Mouse (Mus musculus) layer of hippocampus, adult 2 months (tissue): ENCODE measurements around the gene Ensa. TPM values are rescaled to one million over a fixed set of nuclear protein-coding genes. Genes with fewer than 3 reads are reported as not detected.

ENCODE experiments used
- DNase-seq, 2 experiments: peaks; one replicate each; pipeline ENCODE4 v3.0.0; 2022; ENCODE audit warnings: low spot score in 2 of 2
- H3K27ac ChIP-seq: fragments of 200-600 bp; 2 replicates; pipeline ENCODE4 v1.8.1; 2022
- H3K4me3 ChIP-seq: fragments of 200-600 bp; 2 replicates; pipeline ENCODE4 v1.8.1; 2022; ENCODE audit warnings: mild to moderate bottlenecking
- CTCF ChIP-seq: fragments of 200-600 bp; conservative IDR thresholded peaks from 2 replicates; pipeline ENCODE4 v1.8.1; 2022; ENCODE audit warnings: antibody characterized with exemption, mild to moderate bottlenecking, moderate library complexity
- total RNA-seq, 2 experiments: library from RNA; stranded (reverse); gene quantifications; 2 replicates each; pipeline ENCODE4 v1.2.3; 2021

Ensa gene
- total RNA-seq, 2 experiments from 2014 or later = 302 to 322 TPM

DNA sequence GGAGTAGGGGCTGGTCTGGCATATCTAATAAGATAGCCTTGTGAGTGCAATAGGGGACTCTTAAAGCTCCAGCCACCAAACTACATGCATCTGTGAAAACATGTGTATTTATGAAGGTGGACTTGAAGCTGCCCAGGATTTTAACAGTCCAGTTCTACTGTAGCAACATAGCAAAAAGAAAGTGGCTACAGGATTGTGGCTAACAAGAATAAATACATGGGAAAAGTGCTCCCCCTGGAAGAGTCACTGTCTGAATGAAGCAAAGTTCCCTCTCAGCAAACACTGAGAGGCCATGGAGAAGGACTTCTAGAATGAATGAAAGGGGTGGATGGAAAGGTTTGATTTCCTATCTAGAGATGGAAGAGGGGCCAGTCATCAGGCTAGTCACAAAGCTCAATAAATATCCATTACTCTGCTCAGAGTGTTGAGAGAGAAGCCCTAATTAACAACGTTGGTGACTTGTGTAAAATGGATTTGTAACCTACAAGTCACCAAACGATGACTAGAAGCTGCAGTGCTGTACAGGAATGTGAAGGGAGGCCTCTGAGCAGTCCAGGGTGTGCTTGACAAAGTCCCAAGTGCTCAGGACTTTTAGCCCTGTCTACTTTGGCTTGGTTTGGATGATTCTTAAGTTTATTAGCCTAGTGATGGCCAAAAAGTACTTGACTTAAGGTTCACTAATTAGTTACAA lies 36.1 kb downstream of the Ensa start:
- H3K4me3 ChIP-seq = peak overlapping the region; percentile 77
- H3K27ac ChIP-seq = peak overlapping the region; percentile 99
- DNase-seq = no peak
- TF ChIP-seq CTCF = no peak

DNA sequence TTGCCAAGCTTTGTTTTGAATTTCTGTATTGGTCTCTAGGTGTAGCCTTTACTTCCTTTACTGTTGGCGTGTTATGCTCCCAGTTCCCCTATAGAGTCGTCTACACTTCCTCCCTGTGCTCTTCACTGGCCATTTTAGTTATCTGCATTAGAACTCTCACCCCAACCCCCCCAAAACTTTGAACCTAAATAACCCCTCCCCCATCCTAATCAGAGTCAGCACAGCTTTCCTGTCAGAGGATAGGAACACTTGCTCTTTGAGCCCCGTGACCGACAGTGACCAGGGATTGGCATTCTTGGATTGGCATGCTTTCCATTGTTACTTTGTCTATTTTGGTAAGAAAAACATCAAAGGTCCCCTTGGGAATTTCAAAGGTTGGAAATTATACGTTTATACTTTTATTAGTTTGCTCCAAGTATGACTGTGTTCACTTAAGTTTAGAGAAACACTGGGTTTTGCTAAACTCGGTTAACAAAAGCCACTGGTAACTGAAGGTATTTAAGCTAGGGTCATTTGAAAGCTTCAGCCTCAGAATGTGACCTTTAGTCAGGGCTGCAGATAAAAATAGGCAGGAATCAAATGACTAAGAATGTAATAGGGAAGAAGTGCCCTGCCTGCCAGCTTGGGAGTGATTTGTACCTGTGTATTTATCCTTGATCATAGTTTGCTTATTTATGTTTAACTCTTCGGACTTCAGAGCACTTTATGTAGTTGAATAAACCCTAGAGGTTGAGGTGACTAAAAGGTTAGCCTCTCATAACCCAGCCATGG lies 37.3 kb downstream of the Ensa start:
- no peak for DNase-seq
- peak overlapping the region; percentile 99; the same call in 1 of the 2 replicates for H3K27ac ChIP-seq
- H3K4me3 ChIP-seq = peak overlapping the region; percentile 77
- TF ChIP-seq CTCF = no peak

DNA sequence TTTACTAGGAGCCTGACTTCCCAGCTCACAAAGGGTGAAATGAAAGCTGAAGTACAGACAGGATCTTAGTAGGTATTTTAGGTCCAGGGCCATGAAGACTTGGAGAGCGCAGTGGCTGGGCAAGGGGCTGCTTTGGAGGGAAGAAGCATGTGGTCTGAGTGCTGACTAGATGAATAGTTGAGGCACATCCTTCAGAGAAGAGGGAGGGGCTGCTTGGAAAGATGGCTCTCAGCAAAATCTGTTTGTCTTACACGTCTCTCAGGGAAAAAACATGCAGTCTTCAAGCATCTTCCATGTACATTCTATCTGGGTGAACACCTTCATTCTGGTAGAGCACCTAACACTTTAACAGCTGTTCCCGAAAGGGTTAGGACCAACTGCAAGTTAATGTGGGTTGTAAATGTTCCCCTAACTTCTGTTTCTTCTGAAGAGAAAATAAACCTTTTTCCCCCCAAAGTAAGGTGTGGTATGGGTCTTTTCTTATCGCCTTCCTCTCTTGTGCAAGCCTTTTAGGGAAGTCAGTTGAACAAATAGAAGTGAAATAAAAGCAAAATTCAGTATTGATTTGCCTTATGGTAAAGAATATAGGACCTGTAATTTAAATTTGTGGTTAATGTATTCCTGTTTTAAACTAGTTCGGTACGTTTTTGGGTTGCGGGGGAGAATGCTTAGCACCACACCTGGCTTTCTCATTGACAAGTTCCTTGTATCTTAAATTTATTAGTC lies 38.1 kb downstream of the Ensa start:
- DNase-seq = no peak
- TF ChIP-seq CTCF = no peak
- H3K4me3 ChIP-seq = peak overlapping the region; percentile 32; the same call in 1 of the 2 replicates
- H3K27ac ChIP-seq = peak overlapping the region; percentile 99; the same call in 1 of the 2 replicates

DNA sequence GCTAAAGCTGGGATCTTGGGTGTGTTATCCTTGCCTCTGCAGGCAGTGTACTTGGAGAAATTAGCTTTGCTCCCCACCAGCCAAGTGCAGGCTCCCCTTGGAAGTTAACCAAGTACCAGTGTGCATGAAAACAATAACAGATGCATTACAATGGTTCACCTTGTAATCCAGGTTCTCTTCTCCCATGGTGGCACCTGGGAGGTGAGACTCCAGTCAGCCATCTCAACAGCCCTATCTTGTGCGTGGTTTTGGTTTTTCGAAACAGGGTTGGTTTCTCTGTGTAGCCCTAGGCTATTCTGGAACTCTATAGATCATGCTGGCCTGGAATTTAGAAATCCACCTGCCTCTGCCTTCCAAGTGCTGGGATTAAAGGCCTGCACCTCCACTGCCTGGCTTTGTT lies 38.7 kb downstream of the Ensa start:
- Histone ChIP-seq H3K27ac (no peak overlapping the region), H3K4me3 (no peak overlapping the region)
- TF ChIP-seq CTCF = no peak
- no peak for DNase-seq

DNA sequence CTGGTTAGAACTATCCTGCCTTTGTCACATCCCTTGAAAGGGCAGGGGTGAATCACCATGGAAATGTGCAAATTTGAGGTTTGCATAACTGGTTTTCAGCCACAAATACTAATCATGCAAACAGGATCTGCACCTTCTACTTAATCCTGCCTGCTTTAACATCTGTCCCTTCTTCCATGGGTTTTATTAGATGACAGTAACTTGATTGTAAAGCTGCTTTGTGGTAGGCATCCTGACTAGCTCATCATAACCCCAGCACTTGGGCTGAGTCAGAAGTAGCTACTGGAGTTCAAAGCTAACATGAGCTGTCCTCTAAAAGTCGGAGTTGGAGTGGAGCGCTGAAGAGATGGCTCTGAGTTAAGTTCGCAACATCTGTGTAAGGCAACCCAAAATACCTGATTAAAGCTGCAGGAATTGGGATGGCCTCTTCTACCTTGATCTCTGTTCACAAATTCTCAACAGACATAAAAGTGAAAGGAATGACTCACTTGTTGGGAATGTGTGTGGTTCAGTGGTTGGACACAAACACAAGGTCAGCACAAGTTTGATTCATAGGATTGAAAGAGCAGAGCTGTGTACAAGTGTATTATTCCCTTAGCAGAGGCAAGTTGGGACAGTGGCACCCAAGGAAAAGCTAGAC lies 39.3 kb downstream of the Ensa start:
- DNase-seq = no peak
- TF ChIP-seq CTCF = no peak
- Histone ChIP-seq H3K4me3 (no peak overlapping the region), H3K27ac (no peak overlapping the region)

DNA sequence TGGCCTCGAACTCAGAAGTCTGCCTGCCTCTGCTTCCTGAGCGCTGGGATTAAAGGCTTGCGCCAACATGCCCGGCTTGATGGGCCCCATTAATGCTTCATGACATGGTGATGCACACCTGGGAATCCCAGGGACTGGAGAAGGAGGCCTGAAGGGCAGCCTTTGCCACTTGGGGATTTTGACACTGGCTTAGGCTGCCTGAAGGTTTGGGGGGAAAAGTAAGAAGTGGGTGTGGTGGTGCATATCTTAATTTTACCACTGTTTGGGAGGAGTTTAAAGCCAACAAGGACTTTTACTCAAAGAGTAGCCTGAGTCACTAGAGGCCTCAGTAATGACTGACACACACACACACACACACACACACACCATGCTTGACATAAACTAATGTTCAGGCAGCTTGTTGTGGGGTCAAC lies 40.2 kb downstream of the Ensa start:
- Histone ChIP-seq H3K27ac (no peak overlapping the region), H3K4me3 (no peak overlapping the region)
- no peak for DNase-seq
- TF ChIP-seq CTCF = no peak

DNA sequence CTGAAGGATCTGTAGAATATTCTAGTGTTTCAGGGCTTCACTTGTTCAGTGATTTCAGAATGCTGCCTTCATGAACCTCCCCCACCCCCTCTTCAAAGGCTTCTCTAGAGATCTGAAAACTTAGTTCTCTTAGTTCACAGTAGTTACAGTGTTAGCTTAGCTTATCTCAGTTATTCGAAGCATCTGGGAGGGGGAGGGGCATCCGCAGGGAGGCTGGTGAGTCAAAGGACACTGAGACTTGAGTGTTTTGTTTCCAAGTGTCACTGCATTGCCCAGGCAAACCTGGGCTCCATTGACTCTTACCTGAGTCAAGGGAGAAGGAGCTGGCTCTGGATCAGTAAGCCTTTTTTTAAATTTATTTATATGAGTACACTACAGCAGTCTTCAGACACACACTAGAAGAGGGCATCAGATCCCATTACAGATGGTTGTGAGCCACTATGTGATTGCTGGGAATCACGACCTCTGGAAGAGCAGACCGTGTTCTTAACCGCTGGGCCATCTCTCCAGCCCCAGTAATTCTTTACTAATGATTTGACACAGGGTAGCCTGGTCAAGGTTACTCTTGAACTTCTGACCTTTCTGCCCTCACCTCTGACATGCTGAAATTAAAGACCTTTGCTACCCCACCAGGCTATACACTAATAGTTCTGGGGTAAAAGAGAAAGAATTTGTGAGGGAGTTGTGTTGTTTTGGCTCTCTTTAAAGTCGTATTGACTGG lies 41.5 kb downstream of the Ensa start:
- DNase-seq = no peak
- Histone ChIP-seq H3K27ac (no peak overlapping the region), H3K4me3 (no peak overlapping the region)
- TF ChIP-seq CTCF = no peak

DNA sequence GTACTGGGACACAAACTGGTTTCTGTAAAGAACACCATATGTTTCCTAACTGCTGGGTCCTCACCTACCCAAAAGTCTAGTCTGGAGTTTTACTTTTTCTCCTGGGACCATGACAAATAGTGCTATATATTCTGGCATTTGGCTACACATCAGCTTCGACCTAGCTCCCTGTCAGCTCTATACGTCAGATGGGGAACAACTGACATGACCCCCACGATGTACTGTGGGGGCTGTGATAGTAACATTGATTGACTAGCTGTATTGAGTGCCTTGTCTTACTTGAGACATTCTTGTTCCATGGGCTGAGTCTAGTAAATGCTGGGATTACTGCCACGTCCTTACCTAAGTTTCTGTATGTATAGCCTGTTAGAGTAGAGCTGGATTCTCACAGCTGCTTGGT lies 42.7 kb downstream of the Ensa start:
- DNase-seq = no peak
- peak overlapping the region; percentile 11; the same call in 1 of the 2 replicates for H3K4me3 ChIP-seq
- peak overlapping the region; percentile 82 for H3K27ac ChIP-seq
- no peak for TF ChIP-seq CTCF

DNA sequence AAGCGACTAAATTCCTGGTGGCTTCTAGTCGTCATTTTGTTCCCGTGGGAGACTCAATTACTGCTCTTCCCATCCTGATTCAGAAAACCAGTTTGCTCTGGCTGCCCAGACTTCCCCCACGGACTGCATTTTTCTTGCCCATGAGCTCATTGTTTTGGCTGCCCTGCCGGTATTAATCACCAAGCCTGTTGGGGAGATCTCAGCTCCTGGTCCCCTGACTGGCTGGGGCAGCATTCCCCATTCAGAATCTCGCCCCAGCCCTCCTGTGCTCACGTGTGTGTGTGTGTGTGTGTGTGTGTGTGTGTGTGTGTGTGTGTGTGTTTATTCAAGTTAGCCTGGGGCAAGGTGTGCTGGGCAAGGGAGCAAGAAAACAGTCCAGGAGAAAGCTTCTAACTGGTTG lies 43.2 kb downstream of the Ensa start:
- Histone ChIP-seq H3K4me3 (peak overlapping the region; percentile 11; the same call in 1 of the 2 replicates), H3K27ac (peak overlapping the region; percentile 82)
- peak; percentile 23 to 39 for DNase-seq
- no peak for TF ChIP-seq CTCF

DNA sequence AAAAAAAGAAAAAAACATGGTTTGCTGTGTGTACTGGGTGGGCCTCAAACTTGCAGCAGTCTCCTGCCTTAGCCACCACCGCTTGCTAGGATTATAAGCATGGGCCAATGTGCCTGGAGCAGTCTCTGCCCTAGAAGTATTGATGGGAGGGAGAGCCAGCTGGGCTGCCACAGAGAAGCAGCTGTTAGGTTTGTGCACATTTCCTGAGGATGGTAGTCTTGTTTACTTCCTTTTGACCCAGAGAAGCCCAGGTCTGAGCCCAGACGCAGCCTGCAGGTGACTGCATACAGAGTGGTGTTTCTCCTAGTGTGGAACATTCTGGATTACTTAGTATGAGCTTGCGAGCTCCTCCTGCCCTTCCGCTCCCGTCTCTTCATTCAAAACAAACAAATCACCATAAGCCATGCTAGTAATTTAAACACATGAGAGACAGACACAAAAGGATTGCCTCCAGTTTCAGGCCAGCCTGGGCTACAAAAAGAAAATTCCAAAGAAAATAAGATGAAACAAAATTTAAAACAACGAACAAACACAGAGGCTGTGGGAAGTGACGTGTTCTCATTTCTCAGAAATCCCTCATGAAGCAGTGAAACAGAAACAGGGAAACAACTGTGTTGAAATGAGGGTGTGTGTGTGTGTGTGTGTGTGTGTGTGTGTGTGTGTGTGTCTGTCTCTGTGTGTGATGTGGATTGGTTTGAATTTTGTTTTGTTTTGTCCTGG lies 44.0 kb downstream of the Ensa start:
- TF ChIP-seq CTCF = no peak
- Histone ChIP-seq H3K4me3 (no peak overlapping the region), H3K27ac (peak overlapping the region; percentile 74)
- DNase-seq = no peak

DNA sequence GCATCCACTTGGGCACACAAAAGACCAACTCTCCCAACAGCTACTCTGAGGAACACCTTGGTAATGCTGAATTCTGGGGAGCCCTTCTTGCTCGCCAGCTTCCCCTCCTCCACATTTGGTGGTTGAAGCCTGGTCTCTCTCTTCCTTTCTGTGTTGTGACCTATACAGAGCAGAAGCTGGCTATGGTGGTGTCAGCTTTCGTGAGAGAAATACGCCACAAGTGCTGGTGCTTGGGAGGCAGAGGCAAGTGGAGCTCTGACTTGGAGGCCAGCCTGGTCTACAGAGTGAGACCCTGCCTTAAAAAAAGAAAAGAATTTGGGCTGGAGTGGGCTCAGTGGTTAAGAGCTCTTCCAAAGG lies 44.5 kb downstream of the Ensa start:
- DNase-seq = no peak
- H3K4me3 ChIP-seq = no peak overlapping the region
- TF ChIP-seq CTCF = no peak
- 0 out of 2 replicates have a peak overlapping the region, but pooled peaks have one; percentile 14 for H3K27ac ChIP-seq
